Mouse (Mus musculus) adipose tissue, adult 10 weeks (tissue): Measurements from ENCODE around the gene Chrng. TPM values are rescaled to one million over a fixed set of nuclear protein-coding genes. Genes with fewer than 3 reads are reported as not detected.

Experiments used
- polyA plus RNA-seq: library from polyadenylated mRNA; stranded (reverse); fragments of 350-450 nt; fragmentation: Illumina TruSeq; extraction: RNeasy Lipid Tissue Mini Kit (QIAGEN cat#74804); gene quantifications from one replicate; pipeline ENCODE4 v1.2.3, GENCODE M21; 2014; ENCODE audit warnings: low read depth, low replicate concordance

Chrng gene
- polyA plus RNA-seq: not detected

DNA sequence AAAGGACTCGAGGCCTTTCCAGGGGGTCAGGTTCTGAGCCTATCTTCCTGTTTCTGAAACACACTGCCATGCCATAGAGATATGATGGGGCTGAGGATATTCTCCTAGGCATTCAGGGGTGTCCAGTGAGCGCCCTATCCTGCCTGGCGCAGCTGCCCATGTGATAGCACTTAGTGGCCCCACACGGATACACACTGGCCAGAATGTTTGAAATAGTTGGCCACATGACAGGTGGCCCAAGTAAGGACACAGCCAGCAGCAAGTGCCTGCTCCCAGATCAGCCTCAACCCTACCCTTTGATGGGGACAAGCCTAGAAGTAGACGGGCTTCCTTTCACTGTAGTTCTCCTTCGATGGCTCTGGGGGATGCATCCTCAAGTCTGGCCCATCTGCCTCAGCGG is at the start of gene Chrng:
Gene Chrng (plus strand): TSS at position 193 of the 400 bp plus-strand sequence.

DNA sequence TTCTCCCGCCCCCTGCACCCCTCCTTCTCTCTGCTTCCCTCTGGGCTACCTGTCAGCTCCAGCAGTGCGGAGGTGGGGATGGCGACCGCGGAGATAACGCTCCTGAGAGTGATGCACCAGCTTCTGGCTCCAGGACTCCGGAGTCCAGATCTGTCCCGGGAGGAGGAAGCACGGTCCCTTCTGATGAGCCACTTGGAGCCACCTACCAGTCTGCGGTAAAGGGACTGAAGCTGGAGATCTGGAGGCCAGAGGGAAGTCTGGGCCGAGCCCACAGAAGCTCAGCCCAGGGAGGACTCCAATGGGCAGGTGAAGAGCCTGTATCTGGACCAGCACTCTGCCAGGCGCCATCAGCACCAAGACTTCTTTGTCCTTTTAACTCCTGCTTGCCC is 48.3 kb upstream of the Chrng start, which contains the start of gene Ecel1:
Gene Ecel1 (minus strand): TSS at position 323 of the 389 bp plus-strand sequence.

DNA sequence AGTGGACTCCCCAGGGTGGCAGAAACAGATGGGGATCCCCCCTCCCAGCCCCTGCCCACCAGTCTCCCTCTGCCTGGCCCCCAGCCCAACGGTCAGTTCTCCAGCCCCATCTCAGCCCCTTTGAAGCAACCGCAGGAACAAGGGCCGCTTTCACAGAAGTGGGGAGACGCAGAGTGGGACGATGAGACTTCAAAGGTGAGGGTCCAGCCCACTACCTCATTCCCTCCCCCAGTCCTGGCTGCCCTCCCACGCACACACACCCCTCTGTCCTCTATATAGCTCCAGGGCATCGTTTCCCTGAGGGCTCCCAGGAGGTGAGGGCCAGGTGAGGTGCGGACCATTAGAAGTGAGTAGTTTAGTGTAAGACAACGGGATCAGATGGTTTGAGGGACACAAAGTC is 21.4 kb upstream of the Chrng start, which contains the start of gene Prss56:
Gene Prss56 (plus strand): TSS at position 301 of the 400 bp plus-strand sequence.

DNA sequence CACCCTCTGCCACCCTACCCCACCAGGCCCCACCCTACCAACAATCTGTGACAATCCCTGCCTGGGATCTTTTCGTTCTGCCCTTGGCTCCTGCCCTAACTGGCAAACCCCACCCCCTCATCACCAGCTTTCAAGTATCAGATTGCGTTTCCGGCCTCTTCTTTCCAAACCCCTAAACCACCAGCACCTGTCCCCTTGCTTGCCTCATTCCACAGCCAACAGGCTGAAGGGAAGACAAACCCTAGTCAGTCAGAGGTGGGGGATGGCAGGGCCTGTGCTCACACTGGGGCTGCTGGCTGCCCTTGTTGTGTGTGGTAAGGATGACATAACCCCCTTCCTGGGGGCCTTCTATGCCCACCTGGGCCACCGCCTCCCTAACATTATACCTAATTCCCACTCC is 14.0 kb upstream of the Chrng start, which contains the start of gene Chrnd:
Gene Chrnd (plus strand): TSS at position 179 of the 400 bp plus-strand sequence.

DNA sequence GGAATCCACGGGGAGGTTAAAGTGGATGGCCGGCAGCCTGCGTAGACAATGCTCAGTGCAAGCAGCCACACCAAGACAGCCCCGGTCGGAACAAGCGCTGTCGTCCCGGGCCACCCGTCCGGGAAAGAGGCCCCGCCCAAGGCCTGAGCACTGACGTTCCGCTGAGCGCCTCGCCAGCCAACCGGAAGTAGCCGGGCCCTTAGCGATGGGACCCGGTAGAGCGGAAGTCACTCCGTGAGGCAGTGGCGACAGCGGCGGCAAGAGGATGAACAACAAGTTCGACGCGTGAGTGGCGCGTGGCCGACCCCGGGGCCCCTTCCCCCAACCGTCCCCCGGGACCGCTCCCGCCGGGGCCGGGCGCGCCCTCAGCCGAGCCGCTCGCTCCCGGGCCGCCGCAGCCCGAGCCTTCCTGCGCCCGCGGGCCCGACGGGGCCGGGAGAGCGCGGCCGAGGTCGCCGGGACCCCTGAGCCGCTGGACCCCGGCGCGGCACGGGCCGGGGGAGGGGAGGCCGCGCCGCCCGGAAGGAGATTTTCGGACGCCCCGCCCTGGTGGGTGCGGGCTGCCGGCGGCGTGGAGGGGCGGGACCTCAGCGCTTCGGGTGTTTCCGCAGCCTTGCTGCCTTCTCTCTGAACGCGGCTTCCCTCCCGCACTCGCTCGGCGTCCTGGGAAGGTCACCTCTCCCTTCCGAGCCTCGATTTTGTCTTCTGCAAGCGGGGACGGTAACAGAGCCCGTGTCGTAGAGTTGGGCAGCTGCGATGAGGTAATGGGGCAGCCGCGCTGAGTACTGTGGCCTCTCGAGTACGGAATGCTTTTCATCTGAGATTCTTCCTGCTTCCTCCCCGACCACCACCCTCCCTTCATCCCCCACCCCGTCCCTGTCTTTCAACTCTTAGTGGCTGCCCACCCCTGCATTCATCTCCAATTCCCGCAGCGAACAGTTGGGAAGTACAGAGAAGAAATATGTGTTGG is 9.6 kb downstream of the Chrng start, which contains the start of gene Eif4e2:
Gene Eif4e2 (plus strand): TSS at position 180 of the 970 bp plus-strand sequence.

Other genes with a start within 250 kb of the Chrng start
- gene Alppl2, start 114.7 kb upstream of the Chrng start, polyA plus RNA-seq: 8.9 TPM
- not detected for gene Alpi, start 103.1 kb upstream of the Chrng start, polyA plus RNA-seq
- not detected for gene Akp3, start 79.7 kb upstream of the Chrng start, polyA plus RNA-seq
- gene Ecel1, start 48.1 kb upstream of the Chrng start, polyA plus RNA-seq: 0.11 TPM
- gene Prss56, start 21.3 kb upstream of the Chrng start, polyA plus RNA-seq: 1.7 TPM
- not detected for gene Chrnd, start 14.1 kb upstream of the Chrng start, polyA plus RNA-seq
- 64.0 TPM for gene Eif4e2, start 9.3 kb downstream of the Chrng start, polyA plus RNA-seq
- gene Efhd1, start 59.7 kb downstream of the Chrng start, polyA plus RNA-seq: 15.2 TPM
- gene Gigyf2, start 122.3 kb downstream of the Chrng start, polyA plus RNA-seq: 36.7 TPM
- gene Kcnj13, start 190.1 kb downstream of the Chrng start, polyA plus RNA-seq: not detected